ENCODE assay signal across 8 mouse cellular contexts in the genomic region with DNA sequence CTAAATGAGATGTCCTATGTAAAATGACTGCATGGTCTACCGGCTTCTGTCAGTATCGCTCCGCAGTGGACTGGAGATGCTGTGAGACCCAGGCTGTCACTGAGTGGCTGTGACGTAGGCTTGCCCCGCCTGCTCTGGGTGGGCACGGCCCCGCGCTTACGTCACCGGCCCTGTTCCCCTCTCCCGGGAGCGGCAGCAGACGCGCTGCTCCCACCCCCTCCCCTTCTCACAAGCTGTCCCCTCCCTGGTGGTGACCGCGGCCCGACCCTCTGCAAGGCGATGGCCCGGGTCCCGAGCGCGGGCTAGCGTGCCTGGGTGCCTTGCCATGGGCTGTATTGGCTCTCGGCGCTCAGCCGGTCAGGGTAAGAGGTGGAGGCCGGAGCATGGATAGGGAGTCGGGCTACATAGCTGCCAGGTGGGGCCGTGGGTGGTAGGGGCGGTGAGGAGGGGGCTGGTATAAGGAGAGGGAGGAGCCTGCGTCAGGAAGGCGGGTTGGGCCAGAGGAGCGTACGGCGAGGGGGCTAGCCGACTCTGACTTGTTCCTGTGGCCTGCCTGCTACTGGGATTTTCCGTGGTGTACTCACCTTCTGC. TPM values are rescaled to one million over a fixed set of nuclear protein-coding genes. Genes with fewer than 3 reads are reported as not detected.
DNase-seq lines count a peak whose midpoint lies in the region; ATAC-seq lines count a peak whose summit lies in the region.

A gene (plus strand): TSS at position 131 of the 591 bp plus-strand sequence.

- peak within 1 kb of the TSS; percentile 94 for H3K27ac ChIP-seq in hindbrain, embryonic 12.5 days
- peak within 1 kb of the TSS; percentile 71 for H3K27ac ChIP-seq in lung, embryonic 16.5 days (ENCODE audit: low read length)

- no peaks in the 10 kb centered on the region for H3K27me3 ChIP-seq in hindbrain, embryonic 12.5 days
- H3K27me3 ChIP-seq in lung, embryonic 16.5 days (ENCODE audit: control insufficient read depth, insufficient read depth, low read depth, low read length), result no peaks in the 10 kb centered on the region; the same call in 1 of the 2 replicates

- under 1% methylated on average over 36 of the region's 37 CpGs for WGBS in hindbrain, embryonic 12.5 days
- under 1% methylated on average over 36 of the region's 37 CpGs for WGBS in lung, embryonic 16.5 days

- H3K4me1 ChIP-seq in hindbrain, embryonic 12.5 days, result peaks cover 42% of the 10 kb centered on the region
- H3K4me1 ChIP-seq in lung, embryonic 16.5 days (replicated peaks; ENCODE audit: control insufficient read depth, insufficient read depth, low read length), result peaks cover 25% of the 10 kb centered on the region

- H3K4me3 ChIP-seq in hindbrain, embryonic 12.5 days, result peak within 1 kb of the TSS; percentile 61
- peak within 1 kb of the TSS; percentile 61 for H3K4me3 ChIP-seq in lung, embryonic 16.5 days (ENCODE audit: low read length)

- DNase-seq in R1 (ENCODE audit: low read depth, low spot score), result peak; percentile 88
- peak; percentile 95 to 97 for DNase-seq in cerebellum, postnatal 25 days
- DNase-seq in frontal cortex, postnatal 25 days (ENCODE audit: low spot score in 2 of 2), result peak; percentile 83 to 86
- DNase-seq in layer of hippocampus, postnatal 10 days (ENCODE audit: low spot score in 2 of 2), result peak; percentile 94 to 95
- DNase-seq in ovary, postnatal 10 days (ENCODE audit: low spot score), result peak; percentile 67
- DNase-seq in thymus, postnatal 25 days, result peak; percentile 85

- H3K36me3 ChIP-seq in hindbrain, embryonic 12.5 days, result peaks cover 37% of the 10 kb centered on the region
- H3K36me3 ChIP-seq in lung, embryonic 16.5 days (ENCODE audit: control insufficient read depth, insufficient read depth, low read length), result peaks cover 36% of the 10 kb centered on the region

- H3K9ac ChIP-seq in hindbrain, embryonic 12.5 days, result peak within 1 kb of the TSS; percentile 67
- peak within 1 kb of the TSS; percentile 73 for H3K9ac ChIP-seq in lung, embryonic 16.5 days (ENCODE audit: low read length)

- H3K9me3 ChIP-seq in hindbrain, embryonic 12.5 days (replicated peaks), result no peaks in the 10 kb centered on the region
- no peaks in the 10 kb centered on the region for H3K9me3 ChIP-seq in lung, embryonic 16.5 days (ENCODE audit: control insufficient read depth, low read length)

- peak within 1 kb of the TSS; percentile 77 for H3K4me2 ChIP-seq in hindbrain, embryonic 12.5 days (replicated peaks)
- peak within 1 kb of the TSS; percentile 77 for H3K4me2 ChIP-seq in lung, embryonic 16.5 days (ENCODE audit: low read depth, low read length)

- peak; percentile 95 for ATAC-seq in hindbrain, embryonic 12.5 days (ENCODE audit: low FRiP score)
- peak; percentile 96 for ATAC-seq in lung, embryonic 16.5 days (ENCODE audit: low read depth)

RNA-seq across cellular contexts. Expression of the gene that starts here (rescaled TPM):
- polyA plus RNA-seq in hindbrain, embryonic 12.5 days (2016; fragmentation: Nextera tagmentation; extraction: Ambion mirVana), result 19.4 and 19.8 TPM in 2 replicates
- 100 to 1,000 TPM; 298 to 325 TPM for total RNA-seq in layer of hippocampus, postnatal 10 days (2021)
- polyA plus RNA-seq in lung, embryonic 16.5 days (2015; fragmentation: Nextera tagmentation; extraction: Ambion mirVana), result 7.8 and 9.1 TPM in 2 replicates

Comparison
In these comparisons a context has a peak if more than half of its experiments do, and no peak if none do; other contexts are left out.
1. Peak in every context shown above with its lines: DNase-seq, ATAC-seq, H3K4me3 ChIP-seq and H3K27ac ChIP-seq.